Mouse (Mus musculus): ENCODE results near the gene Tcf20.

GRCm38 (mm10) chr15:83010990-83011664, 23.5 kb upstream of the Tcf20 start:
- TF ChIP-seq CTCF (IDR thresholded peaks at IDR 0.05; ENCODE audit: low read depth, low read length) = no peak
- no peak for TF ChIP-seq GATA1 (IDR thresholded peaks at IDR 0.05; ENCODE audit: borderline replicate concordance, low read length)
